Mouse (Mus musculus): Measurements from ENCODE around the gene Vmn1r37.
"Not testable (repeated sequence)": the region's sequence is repeated elsewhere in the genome, so short reads cannot be mapped to it uniquely, and the experiment has no call there.

Gene Vmn1r37

GRCm38 (mm10) chr6:66729082-66729481 is at the start of gene Vmn1r37:
TSS of gene Vmn1r37 (plus strand) at chr6:66729382.
- not testable (repeated sequence) for DNase-seq (ENCODE audit: low spot score)

- no peak for DNase-seq (ENCODE audit: low spot score)
Measured at GRCm38 (mm10) chr6:66685806-66686205, 43.4 kb upstream of the Vmn1r37 start, which contains the start of gene Vmn1r35. TSS of gene Vmn1r35 (minus strand) at chr6:66685906.

GRCm38 (mm10) chr6:66708901-66709300 is 20.3 kb upstream of the Vmn1r37 start:
- DNase-seq (ENCODE audit: low spot score), result no peak

- DNase-seq (ENCODE audit: low spot score), result no peak
Measured at GRCm38 (mm10) chr6:66713854-66714253, 15.3 kb upstream of the Vmn1r37 start.

GRCm38 (mm10) chr6:66719068-66719467 is 10.1 kb upstream of the Vmn1r37 start, which contains the start of gene Vmn1r36:
TSS of gene Vmn1r36 (minus strand) at chr6:66719168.
- not testable (repeated sequence) for DNase-seq (ENCODE audit: low spot score)

GRCm38 (mm10) chr6:66782527-66782926 is 53.3 kb downstream of the Vmn1r37 start, which contains the start of gene Vmn1r38:
TSS of gene Vmn1r38 (minus strand) at chr6:66782627.
- not testable (repeated sequence) for DNase-seq (ENCODE audit: low spot score)

Measured in MN1 (cell line).